Mouse (Mus musculus): ENCODE results near the gene Nav3.

Gene Nav3

GRCm38 (mm10) chr10:110192026-110192805 lies 263.8 kb downstream of the Nav3 start:
- DNase-seq (ENCODE audit: low spot score in 2 of 2), result peak; percentile 72 to 74

- no peak for DNase-seq (ENCODE audit: low spot score in 2 of 2)
Measured at GRCm38 (mm10) chr10:110186242-110186641, 269.8 kb downstream of the Nav3 start.

- DNase-seq (ENCODE audit: low spot score in 2 of 2), result no peak
Measured at GRCm38 (mm10) chr10:110175874-110176273, 280.1 kb downstream of the Nav3 start.

- DNase-seq (ENCODE audit: low spot score in 2 of 2), result no peak
Measured at GRCm38 (mm10) chr10:110169416-110169815, 286.6 kb downstream of the Nav3 start.

GRCm38 (mm10) chr10:110168892-110169291 lies 287.1 kb downstream of the Nav3 start:
- DNase-seq (ENCODE audit: low spot score in 2 of 2), result no peak

DNA sequence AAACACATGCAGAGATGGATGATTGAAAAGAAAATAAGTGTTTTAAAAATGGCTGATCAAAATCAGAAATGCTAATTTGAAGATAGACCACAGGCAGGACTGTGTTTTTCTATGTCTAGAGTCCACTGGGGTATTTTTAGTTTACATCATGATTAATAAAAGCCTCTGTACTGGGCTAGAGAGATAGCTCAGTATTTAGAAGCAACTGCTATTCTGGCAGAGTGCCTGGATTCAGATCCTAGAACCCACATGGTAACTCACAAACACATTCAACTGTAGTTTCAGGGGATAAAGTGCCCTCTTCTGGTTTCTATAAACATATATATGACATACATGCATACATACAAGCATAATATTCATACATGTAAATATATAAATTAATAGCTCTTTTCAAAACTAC lies 293.4 kb downstream of the Nav3 start:
- no peak for DNase-seq (ENCODE audit: low spot score in 2 of 2)

DNA sequence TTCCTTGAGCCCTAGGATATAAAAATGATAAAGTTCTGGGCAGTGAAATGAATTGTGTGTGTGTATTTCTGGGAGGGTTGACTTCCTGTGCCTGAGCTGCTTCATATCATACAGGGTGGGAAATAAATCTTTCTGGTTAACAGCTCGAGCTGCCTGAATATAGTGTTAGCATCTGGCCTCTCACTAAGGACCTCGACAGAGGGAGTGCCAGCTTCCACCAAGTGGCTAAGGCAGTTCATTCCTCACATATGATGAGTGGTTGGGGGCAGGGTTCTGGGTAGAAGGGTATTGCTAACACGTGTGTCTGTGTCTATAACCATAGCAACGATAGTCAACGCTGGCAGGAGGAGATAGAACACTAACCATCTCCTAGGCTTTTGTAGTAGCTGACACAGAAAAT lies 295.1 kb downstream of the Nav3 start:
- DNase-seq (ENCODE audit: low spot score in 2 of 2), result no peak

DNA sequence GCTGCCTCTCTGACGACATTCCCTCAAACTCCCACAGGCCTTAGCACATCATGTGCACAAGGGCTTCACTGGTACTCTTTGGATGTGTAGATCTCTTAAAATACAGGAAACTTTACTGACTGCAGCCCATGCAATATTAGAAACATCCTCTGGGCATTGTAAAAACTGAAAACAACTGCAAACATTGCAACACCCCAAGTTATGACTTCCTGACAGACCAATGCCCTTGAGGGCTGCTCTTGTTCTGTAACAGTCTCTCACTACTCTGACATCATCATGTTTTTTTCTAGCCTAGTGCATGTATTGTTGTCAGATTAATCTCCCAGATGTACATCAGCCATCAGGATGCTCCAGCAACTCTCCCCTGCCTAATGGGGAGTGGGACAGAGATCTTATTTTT lies 296.5 kb downstream of the Nav3 start:
- DNase-seq (ENCODE audit: low spot score in 2 of 2), result no peak

DNA sequence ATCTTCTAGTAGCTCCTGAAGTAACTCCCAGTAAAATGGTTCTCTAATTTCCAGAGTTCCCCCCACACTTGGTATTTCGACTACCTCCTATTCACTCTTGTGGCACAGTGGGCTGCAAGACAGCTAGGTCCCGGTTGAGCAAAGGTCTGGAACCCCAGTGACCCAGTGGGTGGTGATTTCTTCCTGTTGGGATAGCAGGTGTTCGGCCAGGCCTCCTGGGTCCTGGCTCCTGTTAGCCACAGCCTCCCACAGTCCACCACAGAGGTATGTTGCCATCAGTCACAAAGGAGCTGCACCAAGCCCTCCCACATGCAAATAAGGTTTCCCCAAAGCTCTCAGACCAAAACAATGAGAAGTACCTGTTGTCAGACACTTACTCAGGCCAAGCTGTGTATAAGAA lies 297.9 kb downstream of the Nav3 start:
- no peak for DNase-seq (ENCODE audit: low spot score in 2 of 2)

DNA sequence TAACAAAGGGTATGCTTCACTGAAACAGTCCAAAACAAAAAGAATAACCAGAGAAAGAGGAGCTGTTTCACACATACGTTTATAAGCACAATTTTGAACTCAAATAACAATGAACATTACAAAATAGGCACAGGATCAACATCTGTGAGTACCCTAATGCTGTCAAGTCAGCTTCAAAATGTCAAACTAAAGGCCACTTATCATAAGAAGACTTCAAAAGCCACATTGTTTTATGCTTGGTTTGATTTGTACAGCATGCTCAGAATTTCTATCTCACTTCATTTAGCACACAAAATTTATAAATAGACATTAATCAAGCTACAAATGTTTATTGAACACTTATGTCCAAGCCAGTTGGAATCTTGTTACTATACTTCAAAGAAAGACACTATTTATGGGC lies 299.6 kb downstream of the Nav3 start:
- DNase-seq (ENCODE audit: low spot score in 2 of 2), result no peak

DNA sequence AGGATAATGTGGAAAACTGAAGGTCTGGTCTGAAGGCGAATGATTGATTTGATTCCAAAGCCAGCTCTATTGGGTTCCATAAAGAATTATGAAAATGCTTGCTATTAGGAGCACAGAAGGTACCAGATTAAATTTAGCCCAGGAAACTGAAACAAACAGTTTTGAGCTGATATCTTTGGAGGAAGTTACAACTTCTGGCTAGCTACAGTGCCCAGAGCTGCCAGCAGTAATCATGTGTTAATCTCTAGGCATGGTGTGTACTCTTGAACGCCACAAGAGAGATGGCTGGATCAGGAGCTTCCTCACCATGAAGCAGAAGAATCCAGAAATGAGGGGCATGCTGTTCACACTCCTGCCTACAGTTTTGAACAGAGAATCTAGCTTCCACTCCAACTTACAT lies 300.5 kb downstream of the Nav3 start:
- DNase-seq (ENCODE audit: low spot score in 2 of 2), result no peak

DNA sequence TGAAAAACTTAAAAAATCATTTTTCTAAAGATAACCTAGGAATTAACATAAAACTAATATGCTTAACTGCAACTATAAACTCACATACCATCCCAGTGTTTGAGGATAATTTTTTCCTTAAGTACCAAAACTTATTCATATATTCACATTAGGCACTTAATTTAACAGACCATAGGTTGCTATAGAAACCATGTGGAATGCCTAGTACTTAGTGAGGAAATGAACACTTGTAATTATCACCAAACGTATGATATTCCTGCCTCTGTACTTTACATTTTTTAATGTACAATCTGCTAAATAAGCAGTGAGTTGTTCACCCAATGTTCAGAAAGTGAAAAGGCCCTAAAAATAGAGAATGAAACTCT lies 301.1 kb downstream of the Nav3 start:
- no peak for DNase-seq (ENCODE audit: low spot score in 2 of 2)

- DNase-seq (ENCODE audit: low spot score in 2 of 2), result no peak
Measured at GRCm38 (mm10) chr10:110154001-110154872, 301.8 kb downstream of the Nav3 start.

- no peak for DNase-seq (ENCODE audit: low spot score in 2 of 2)
Measured at GRCm38 (mm10) chr10:110120572-110120971, 335.4 kb downstream of the Nav3 start.

DNA sequence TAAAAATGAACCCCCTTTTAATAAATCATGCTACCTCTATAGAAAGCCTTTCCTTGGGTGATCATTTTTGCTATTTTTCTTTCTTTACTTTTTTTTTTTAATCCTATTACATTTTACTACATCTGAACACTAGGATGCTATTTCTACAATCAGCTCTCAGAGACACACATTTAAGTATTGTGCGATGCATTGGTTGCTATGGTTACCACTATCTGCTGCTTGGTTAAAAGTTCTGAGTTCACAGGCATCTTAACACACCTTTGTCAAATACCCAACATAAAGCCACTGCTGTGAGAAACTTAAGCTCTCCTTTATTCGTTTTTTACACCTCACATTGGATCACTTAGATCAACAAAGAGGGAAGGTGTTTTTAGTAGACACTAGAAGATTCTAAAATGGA lies 338.7 kb downstream of the Nav3 start:
- DNase-seq (ENCODE audit: low spot score in 2 of 2), result no peak

DNA sequence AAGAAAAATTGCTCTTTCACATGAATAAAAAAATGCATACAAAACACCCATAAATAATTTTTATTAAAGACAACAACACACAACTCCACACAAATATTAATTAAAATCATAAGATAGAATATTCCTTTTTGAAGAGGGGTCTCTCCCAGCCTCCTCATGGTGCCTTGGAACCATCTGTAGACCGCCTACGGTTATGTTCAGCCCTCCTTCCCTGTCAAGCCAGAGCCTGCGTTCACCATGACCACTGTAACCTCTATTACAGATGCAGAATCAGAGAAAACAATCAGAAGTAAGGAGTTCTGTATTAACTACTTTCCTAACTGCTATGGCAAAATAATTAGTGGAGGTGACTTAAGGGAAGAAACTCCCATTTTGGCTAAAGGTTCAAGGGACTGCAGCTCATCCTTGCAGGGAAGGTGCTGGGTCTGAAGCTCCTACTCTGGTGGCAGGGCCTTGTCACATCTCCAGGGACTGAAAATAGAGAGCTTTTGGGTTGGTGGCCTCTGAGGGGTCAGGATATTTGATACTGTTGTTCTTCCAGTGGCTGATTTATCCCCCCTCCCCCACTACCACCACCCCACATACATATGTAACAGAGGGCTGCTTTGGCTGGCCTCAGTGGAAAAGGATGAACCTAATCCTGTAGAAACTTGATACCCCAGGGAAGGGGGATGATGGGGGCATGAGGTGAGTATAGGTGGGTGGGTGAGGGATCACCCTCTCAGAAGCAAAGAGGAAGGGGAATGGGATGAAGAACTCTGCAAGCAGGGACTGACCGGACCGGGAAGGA lies 343.1 kb downstream of the Nav3 start:
- no peak for DNase-seq (ENCODE audit: low spot score in 2 of 2)

DNA sequence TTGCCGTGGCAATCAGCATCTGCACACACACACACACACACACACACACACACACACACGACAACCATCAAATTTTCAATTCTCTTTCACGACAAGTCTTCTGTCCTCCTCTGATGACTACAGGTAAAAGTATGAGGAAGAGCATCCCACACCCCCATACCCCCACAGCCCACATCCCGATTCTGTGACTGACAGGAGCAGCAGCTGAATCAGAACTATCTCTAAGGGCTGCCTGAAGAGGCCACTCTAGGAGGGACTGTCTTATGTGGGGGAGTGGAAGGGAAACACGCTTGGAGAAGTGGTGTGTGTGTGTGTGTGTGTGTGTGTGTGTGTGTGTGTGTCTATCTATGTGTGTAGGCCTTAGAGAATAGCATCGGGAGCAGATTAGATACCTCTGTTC lies 352.7 kb downstream of the Nav3 start:
- no peak for DNase-seq (ENCODE audit: low spot score in 2 of 2)

DNA sequence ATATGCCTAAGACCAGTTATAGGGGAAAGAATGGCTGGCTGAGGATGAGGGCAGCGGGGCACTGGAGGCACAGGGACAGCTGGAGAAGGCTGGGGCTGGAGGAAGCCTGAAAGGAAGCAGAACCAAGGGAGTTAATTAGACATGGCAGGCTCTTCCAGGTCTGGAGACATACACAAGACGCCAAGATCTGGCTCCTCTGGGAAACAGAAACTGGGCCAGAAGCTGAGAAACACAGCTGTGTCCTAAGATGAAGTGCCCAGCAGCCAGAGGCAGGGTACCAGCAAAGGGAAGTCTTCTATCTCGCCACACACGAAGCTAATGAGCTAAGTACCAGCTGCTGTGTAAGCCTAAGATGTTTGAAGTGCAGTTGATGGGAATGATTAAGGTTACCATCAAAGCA lies 353.8 kb downstream of the Nav3 start:
- DNase-seq (ENCODE audit: low spot score in 2 of 2), result peak in 1 of 2 experiments; percentile 33

GRCm38 (mm10) chr10:110094433-110094832 lies 361.6 kb downstream of the Nav3 start:
- DNase-seq (ENCODE audit: low spot score in 2 of 2), result peak; percentile 43 to 47

- DNase-seq (ENCODE audit: low spot score in 2 of 2), result no peak
Measured at GRCm38 (mm10) chr10:110088444-110089061, 367.5 kb downstream of the Nav3 start.

GRCm38 (mm10) chr10:110085903-110086302 lies 370.1 kb downstream of the Nav3 start:
- DNase-seq (ENCODE audit: low spot score in 2 of 2), result no peak

- peak; percentile 36 to 70 for DNase-seq (ENCODE audit: low spot score in 2 of 2)
Measured at GRCm38 (mm10) chr10:110085156-110085555, 370.8 kb downstream of the Nav3 start.
